Mouse (Mus musculus): ENCODE results near the gene Rnf181.

Rnf181 gene

GRCm38 (mm10) chr6:72383142-72383820, 16.5 kb upstream of the Rnf181 start:
- no peak for DNase-seq

GRCm38 (mm10) chr6:72382494-72382893, 15.7 kb upstream of the Rnf181 start:
- DNase-seq, result no peak

DNA sequence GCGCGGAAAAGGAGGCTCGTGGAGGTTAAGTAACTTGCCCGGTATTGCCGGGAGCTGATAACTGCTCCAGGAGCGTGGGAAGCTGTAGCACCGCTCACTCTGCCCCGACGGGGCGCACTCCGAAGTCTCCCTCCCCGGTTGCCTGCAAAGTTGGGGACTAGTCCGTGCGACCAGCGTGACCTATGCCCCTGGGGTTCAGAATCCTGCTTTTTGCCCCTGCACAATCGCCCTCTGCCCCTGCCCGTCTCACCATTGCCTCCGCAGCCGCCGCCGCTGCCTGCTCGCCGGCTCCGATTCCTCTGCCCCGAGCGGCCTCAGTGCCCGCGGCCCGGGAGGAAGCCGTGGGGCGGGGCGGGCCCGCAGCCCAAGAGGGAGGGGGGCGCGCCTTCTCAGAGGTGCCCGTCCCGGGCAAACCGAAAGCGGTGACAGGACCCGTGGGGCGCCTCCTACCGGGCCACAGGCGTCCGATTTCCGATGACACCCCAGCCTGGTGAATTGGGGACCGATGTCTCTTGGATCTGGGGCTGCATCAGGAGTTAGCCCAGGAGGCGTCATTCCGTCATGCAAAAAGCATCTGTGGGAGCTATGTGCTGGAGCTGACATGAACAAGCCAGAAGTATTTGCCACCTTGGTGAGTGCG, 13.5 kb upstream of the Rnf181 start, which contains the start of gene Vamp5:
TSS of gene Vamp5 (minus strand) at position 338 of the 640 bp plus-strand sequence.
- peak; percentile 83 to 87 for DNase-seq

- no peak for DNase-seq
Observed at GRCm38 (mm10) chr6:72379377-72380130, 12.8 kb upstream of the Rnf181 start.

GRCm38 (mm10) chr6:72378510-72379234, 11.9 kb upstream of the Rnf181 start:
- DNase-seq, result no peak

- no peak for DNase-seq
Observed at GRCm38 (mm10) chr6:72374820-72375563, 8.2 kb upstream of the Rnf181 start.

DNA sequence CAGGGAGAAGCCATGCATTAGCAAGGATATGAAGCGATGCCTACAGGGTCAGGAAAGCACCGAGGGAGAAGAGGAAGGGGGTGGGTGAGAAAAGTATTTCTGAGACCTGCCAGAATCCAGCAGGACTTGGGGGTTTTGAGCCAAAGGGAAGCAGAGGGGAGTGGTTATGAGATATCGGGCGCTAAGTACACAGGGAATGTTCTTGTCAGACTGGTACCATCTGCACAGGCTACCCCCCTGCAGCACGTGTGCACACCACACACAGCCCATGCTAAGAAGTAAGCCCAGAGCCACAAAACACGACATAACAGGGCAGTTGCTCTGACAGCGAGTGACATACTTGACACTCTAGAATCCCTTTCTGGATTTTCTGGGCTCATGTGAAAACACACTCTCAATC, 7.5 kb upstream of the Rnf181 start:
- DNase-seq, result no peak

GRCm38 (mm10) chr6:72373184-72373583, 6.4 kb upstream of the Rnf181 start:
- DNase-seq, result no peak

DNA sequence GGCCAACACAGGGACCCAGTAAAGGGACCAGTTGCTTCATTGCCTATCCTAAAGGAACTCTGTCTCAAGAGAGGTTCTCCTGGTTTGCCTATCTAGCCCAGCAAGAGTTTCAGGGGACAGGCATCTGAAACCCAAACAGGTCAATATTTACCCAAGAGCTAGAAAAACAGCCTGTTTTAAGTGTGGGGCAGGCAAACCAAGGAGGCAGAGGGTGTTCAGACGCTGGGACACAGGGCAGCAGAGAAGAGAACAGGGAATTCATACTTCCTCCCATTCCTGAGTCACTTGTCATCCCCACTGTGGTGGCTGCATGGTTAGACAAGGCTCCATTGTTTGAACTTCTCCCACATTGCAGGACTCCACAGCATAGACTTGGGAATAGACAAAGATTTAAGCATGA, 4.8 kb upstream of the Rnf181 start:
- no peak for DNase-seq

DNA sequence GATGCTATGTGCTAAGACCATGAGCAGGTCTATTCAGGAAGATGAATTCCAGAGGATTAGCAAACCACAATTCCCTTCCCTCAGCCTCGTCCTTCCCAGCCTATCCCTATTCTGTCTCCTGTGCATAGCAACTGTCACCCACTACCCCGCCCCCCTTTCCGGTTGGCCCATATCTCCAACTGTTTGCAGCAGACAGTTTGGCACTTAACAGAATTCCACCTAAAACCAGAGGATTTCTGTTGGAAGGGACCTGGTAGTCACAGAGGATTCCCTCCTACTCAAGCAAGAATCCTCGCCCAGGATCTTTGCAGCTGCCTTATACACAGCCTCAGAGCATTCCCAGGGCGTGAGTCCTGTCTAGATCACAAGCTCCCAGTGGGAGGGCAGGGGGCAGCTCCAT, 4.4 kb upstream of the Rnf181 start:
- no peak for DNase-seq

DNA sequence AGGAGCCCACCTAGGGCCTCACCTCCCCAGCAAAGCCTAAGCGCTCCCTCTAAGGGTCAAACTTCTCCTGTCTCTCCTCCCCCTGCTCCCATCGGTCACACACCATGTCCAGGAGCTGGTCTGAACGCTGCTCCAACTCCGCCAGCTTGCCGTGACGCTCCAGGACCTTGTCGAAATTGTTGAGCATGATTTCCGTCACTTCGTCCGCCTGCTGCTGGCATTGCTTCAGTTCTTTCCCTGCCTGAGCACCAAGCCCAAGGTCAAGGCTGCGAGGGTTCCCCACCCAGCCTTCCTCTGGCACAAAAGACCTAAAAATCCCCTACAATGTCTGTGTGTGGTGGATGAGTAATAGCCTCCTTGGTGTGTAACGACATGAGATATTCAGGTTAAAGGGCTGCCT, 3.3 kb upstream of the Rnf181 start:
- DNase-seq, result no peak

DNA sequence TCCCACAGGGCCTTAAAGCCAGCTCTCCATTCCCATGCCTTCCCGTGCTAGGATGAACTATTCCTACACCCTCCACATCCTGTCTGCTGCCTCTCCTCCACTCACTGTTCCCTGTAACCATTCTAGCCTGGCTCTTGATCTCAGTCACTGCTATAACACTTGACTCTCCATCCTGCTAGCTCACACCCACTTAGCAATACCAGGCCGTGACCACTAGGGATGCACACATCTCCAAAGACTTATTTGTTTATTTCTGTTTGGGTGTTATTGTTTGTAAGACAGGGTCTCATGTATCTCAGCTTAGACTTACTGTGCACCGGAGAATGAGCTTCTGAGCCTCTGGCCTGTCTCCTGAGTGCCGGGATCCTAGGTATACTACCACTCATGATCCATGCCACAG, 2.8 kb upstream of the Rnf181 start:
- DNase-seq, result no peak

DNA sequence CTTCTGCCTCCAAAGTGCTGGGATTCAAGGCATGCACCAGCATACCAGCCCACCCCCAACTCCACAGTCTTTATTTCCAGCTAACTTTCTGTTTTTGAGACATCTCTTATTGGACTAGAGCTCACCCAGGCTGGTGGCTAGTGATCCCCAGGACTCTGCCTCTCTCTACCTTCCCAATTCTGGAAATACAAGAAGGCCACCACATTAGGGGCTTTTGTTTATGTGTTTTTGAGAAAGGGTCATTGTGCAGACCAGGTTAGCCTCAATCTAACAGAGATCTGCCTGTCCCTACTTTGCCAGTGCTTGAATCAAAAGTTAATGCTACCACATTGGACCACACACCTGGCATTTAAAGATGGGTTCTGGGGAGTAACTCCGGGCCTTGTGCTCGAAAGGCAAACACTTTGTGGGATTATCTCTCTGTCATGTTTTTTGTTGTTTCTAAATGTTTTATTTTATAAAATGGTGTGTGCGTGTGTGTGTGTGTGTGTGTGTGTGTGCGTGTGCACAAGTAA, 761 bp upstream of the Rnf181 start:
- DNase-seq, result no peak

DNA sequence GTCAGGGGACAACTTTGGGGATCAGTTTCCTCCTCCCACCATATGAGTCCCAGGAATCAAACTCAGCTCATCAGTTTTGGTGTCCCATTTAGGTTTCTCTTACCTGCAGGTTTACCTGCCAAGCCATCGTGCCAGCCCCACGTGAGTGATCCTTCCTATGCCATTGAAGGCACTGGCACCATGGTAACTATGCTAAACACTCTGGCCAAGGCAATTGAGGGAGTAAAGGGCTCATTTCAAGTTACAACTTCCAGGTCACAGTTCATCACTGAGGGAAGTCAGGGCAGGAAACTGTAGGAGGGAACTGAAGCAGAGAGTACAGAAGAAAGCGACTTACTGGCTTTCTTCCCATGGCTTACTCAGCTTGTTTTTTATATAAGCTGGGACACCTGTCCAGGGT, 452 bp downstream of the Rnf181 start:
- DNase-seq, result no peak

DNA sequence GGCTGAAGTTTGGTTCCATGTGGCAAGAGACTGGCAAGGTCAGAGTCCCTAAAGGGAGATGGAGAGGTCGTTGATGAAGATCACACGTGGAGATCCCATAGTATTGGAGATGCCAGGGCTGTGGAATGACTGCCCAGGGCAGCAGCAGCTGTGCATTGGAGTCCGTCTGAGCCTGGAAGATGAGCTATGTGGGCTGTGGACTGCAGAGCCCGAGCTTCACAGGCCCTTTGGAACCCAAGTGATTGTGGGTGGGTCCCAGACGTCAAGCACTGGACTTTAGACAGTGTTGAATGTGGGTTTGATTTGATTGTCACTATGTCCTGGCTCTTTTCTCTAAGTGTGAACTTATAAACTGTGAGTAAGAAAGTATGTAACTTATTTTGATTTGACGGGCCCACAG, 1.8 kb downstream of the Rnf181 start:
- no peak for DNase-seq

DNA sequence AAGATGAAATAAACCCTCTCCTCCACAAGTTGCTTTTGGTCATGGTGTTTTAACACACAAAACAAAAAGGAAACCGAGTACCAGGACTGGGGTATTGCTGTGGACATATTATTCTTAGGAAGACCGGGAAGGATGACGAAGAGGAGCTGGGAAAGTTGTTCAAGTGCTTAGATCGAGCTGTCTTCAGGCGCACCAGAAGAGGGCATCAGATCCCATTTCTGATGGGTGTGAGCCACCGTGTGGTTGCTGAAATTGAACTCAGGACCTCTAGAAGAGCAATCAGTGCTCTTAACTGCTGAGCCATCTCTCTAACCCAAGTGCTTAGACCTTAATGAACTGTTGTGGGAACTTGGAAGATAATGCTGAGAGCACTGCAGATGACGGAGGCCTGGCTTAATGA, 2.7 kb downstream of the Rnf181 start:
- DNase-seq, result no peak

DNA sequence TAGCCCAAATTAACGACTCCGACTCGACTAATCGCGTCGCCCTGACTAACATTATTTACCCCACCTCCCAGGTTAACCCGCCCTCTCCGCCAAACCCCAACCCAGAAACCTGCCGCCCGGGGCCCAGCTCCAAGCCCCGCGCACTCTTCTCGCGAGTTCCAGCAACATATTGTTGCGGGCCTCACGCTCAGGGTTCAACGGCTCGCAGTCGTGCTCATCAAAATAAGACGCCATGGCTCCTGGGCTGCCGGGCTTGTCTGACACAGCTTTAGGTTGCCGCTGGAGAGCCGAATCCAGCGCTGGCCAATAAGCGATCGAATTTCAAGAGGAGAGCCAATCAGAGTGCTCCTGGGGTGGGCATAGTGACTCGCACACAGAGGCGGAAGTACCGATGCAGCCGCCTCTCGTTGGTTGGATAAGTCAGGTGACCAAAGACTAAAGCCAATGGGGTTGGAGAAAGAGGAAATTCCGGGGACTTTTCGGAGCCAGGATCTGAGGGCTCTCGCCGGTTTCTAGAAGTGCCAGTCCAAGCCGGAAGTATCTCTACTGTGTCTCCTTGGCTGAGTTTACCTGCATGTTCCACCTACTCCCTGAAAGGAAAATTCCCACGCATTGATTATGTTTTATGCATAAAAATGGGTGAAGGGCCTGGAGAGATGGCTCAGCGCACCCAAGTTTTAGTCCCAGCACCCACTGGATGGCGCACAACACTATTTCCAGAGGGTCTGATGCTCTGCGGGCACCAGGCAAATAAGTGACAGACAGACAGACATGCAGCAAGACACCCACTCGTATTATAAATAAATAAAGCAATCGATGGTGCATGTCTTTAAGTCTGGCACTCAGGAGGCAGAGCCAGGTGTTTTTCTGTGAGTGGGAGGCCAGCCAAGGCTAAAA, 4.4 kb downstream of the Rnf181 start:
- DNase-seq, result peak; percentile 92 to 96

DNA sequence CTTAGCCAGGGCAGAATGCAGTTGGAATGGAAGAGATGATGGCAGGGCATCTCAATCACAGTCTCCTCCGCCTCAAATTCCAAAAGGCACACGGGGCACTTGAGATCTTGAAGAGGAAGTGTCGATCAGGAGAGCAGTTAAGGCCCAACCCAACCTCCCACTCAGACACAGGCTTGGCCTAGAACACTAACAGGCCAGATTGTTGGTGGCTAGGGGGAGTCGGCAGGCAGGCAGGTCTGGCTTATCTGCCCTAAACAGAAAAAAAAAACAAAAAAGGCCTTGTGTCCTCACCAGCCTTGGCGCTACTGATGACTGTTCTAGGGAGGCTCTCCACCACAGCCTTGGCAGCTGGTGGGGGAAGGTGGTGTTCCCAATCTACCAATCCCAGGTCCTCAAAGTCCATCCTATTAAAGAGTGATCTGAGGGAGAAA, 5.6 kb downstream of the Rnf181 start:
- DNase-seq, result no peak

GRCm38 (mm10) chr6:72360599-72360935, 6.2 kb downstream of the Rnf181 start:
- no peak for DNase-seq

DNA sequence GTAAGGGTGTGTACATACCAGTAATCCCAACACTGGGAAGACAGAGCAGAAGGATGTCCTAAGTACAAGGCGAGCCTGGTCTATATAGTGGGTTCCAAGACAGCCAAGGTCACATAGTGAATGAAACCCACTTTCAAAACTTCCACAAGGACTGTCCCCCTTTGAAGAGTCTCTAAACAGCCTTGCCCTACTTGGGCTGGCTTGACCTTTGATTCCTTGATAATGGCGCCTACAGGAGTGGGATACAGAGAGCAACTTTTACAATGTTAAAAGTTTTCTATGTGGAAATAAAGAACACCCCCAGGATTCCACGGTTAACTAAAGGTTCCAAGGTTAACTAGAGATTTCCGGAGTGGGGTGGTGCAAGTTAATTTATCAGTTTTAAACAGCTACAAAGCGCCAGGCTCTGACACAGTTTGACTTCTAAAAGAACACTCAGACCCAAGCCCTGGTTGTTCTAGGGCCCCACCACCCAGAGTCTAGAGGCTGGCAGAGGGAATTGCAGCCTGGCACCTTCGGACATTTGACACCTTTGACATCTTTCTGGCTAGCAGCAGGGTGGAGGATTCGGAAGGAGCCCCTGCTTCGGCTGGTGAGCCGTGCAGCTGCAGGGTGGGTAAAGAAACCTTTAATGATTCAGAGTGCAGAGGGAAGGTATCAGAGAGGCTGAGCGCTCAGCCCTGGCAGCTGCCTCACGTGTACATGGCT, 6.7 kb downstream of the Rnf181 start:
- no peak for DNase-seq

DNA sequence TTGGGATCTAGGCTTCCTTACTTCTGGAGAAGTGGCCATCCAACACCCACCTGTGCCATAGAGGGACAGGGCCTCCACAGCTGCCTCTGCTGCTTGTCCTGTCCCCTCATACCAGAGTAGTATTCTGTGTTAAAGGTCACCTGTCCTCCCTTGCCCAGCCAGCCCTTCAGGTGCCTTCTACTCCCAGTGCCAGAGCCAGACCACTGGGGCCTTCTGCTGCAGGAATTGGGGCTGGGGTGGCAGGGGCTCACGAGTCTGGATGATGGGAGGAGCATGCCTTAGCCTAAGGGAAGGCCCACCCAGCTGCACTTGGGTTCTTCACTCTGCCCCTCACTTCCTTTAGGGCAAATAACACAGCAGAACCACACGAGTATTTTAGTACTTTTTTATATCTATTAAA, 7.4 kb downstream of the Rnf181 start:
- DNase-seq, result no peak

Data from thymus, adult 18-20 months (tissue).